Mouse (Mus musculus) liver, embryonic 14.5 days (tissue): Measurements from ENCODE around the gene Camk2d. TPM values are rescaled to one million over a fixed set of nuclear protein-coding genes. Genes with fewer than 3 reads are reported as not detected.

Experiments
- ATAC-seq: fragments of 200-750 bp; cut with Nextera tagmentation; 2 replicates; pipeline ENCODE4 v1.8.0; 2017; ENCODE audit warnings: moderate number of reproducible peaks, mild to moderate bottlenecking, moderate library complexity; ENCODE audit not compliant: insufficient read depth
- DNase-seq, 3 experiments: peaks; one replicate each; pipeline ENCODE4 v3.0.0-alpha.2; 2012 to 2013; ENCODE audit warnings: low read depth in 3 of 3, low spot score in 3 of 3
- H3K27ac ChIP-seq: fragments of 300-500 bp; sonication (generic); 2 replicates; pipeline ENCODE4 v1.5.1; 2014; ENCODE audit warnings: moderate library complexity, mild to moderate bottlenecking, control low read depth, inconsistent platforms
- H3K27me3 ChIP-seq: fragments of 300-500 bp; sonication (generic); 2 replicates; pipeline ENCODE4 v1.6.1; 2014; ENCODE audit warnings: mild to moderate bottlenecking, low read length, moderate library complexity; ENCODE audit not compliant: control insufficient read depth, insufficient read depth
- H3K36me3 ChIP-seq: fragments of 300-500 bp; sonication (generic); replicated peaks from 2 replicates; pipeline ENCODE4 v1.6.1; 2014; ENCODE audit warnings: low read depth; ENCODE audit not compliant: control insufficient read depth, insufficient read depth
- H3K4me1 ChIP-seq, 2 experiments: fragments of 200-500 bp in 1 of 2; fragments of 300-500 bp in 1 of 2; sonication (generic) in 1 of 2; replicated peaks; 2 replicates each; pipeline ENCODE4 v1.6.1; 2012 to 2014; ENCODE audit warnings: antibody characterized with exemption in 1 of 2, inconsistent platforms in 1 of 2, low read length in 1 of 2; ENCODE audit not compliant: control insufficient read depth in 2 of 2, insufficient read depth in 2 of 2
- H3K4me2 ChIP-seq: fragments of 300-500 bp; sonication (generic); 2 replicates; pipeline ENCODE4 v1.6.1; 2014; ENCODE audit warnings: low read depth, mild to moderate bottlenecking, control low read depth, moderate library complexity
- H3K4me3 ChIP-seq, 2 experiments: fragments of 200-500 bp in 1 of 2; fragments of 300-500 bp in 1 of 2; sonication (generic) in 1 of 2; 2 replicates each; pipeline ENCODE4 v1.5.1; 2012 to 2014; ENCODE audit warnings: low read depth in 2 of 2, low read length in 2 of 2, mild to moderate bottlenecking in 2 of 2, control low read depth in 1 of 2, inconsistent platforms in 1 of 2, moderate library complexity in 1 of 2; ENCODE audit not compliant: insufficient read depth in 1 of 2
- H3K9ac ChIP-seq: fragments of 300-500 bp; sonication (generic); replicated peaks from 2 replicates; pipeline ENCODE4 v1.6.1; 2014; ENCODE audit warnings: mild to moderate bottlenecking, control low read depth, moderate library complexity
- H3K9me3 ChIP-seq: fragments of 300-500 bp; sonication (generic); 2 replicates; pipeline ENCODE4 v1.6.1; 2016; ENCODE audit warnings: low read length, mixed read lengths; ENCODE audit not compliant: control insufficient read depth
- CTCF ChIP-seq: IDR thresholded peaks from 2 replicates; pipeline ENCODE4 v1.5.1; 2016; ENCODE audit warnings: antibody characterized with exemption, low read depth, control low read depth
- EP300 ChIP-seq: IDR thresholded peaks from 2 replicates; pipeline ENCODE4 v1.6.1; 2016; ENCODE audit warnings: antibody characterized with exemption, low read depth
- WGBS: fragments of 180-500 bp; shearing (Covaris S2); extraction: QIAGEN DNeasy Blood & Tissue Kit; methylation state at CpG from one replicate; pipeline ENCODE4 v1.1.7; 2014; ENCODE audit not compliant: insufficient replicate concordance; 5-methylcytosine and 5-hydroxymethylcytosine counted together
- polyA plus RNA-seq, 2 experiments: library from polyadenylated mRNA; depleted of rRNA in 1 of 2; stranded (reverse) in 1 of 2; unstranded in 1 of 2; fragments of >200 nt; fragmentation: Nextera tagmentation in 1 of 2; extraction: Ambion mirVana in 1 of 2; gene quantifications; 2 replicates each; pipeline versions ENCODE4 v1.2.1 to v1.2.3; 2012 to 2014

The Camk2d gene
- polyA plus RNA-seq, 2 experiments: 2.2 to 3.7 TPM

- no peaks in the 10 kb centered on the region for H3K27me3 ChIP-seq
- ATAC-seq (no peak), DNase-seq (no peak)
- 53% methylated on average over 10 of the region's 10 CpGs for WGBS
- no peaks in the 10 kb centered on the region for H3K9me3 ChIP-seq
- H3K36me3 ChIP-seq: no peaks in the 10 kb centered on the region
- no peak for TF ChIP-seq EP300
- no peak for TF ChIP-seq CTCF
- H3K4me3 ChIP-seq: no peak overlapping the region
- no peak overlapping the region for H3K4me2 ChIP-seq
- no peak overlapping the region for H3K9ac ChIP-seq
- no peaks in the 10 kb centered on the region for H3K4me1 ChIP-seq
- no peak overlapping the region for H3K27ac ChIP-seq
Measured at GRCm38 (mm10) chr3:126643071-126644010, 47.2 kb downstream of the Camk2d start.

DNA sequence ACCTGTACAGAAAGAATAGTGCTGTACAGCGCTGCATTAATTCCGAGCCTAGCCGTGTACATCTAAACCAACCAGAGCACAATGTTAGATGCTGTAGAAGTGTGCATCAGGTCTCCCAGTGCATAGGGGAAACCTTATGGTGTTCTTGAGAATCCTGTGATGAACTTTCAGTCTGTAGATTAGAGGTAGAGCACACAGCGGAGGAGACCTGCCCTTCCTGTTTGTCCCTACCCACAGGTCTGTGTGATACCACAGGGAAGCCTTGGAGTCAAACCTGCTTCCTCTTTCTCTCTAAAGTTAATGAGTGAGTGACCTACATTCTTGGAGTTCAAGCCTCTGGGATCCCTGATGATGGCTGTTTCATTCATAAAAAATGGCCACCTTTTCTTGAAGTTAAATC lies 54.2 kb downstream of the Camk2d start:
- H3K4me1 ChIP-seq: no peaks in the 10 kb centered on the region
- no peak overlapping the region for H3K4me2 ChIP-seq
- no peak for ATAC-seq
- no peaks in the 10 kb centered on the region for H3K36me3 ChIP-seq
- H3K4me3 ChIP-seq: no peak overlapping the region
- H3K9me3 ChIP-seq: no peaks in the 10 kb centered on the region
- DNase-seq: no peak
- no peak overlapping the region for H3K9ac ChIP-seq
- H3K27me3 ChIP-seq: no peaks in the 10 kb centered on the region
- TF ChIP-seq CTCF (no peak), EP300 (no peak)
- H3K27ac ChIP-seq: no peak overlapping the region
- 55% methylated on average over 4 of the region's 4 CpGs for WGBS

DNA sequence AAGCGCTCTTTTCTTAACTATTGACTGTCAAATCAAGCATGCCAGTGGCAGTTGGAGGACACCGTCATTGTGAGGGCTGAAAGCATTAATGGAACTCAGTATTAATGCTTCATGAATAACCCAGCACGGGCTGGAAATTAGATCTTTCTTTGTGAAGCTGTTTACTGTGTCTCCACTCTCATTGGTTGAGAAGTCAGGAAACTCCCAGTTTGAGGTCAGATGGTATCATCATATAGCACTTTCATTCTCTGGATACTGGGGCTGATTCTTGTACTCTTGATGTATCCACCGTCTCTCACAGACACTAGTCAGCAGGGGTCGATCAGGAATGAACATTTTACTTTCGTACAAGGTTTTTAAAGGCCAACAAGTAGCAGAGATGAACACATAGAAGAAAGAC lies 54.6 kb downstream of the Camk2d start:
- ATAC-seq (no peak), DNase-seq (no peak)
- 68% methylated on average over 6 of the region's 6 CpGs for WGBS
- H3K9me3 ChIP-seq: no peaks in the 10 kb centered on the region
- H3K4me1 ChIP-seq: no peaks in the 10 kb centered on the region
- H3K9ac ChIP-seq: no peak overlapping the region
- H3K4me2 ChIP-seq: no peak overlapping the region
- TF ChIP-seq EP300: no peak
- no peak for TF ChIP-seq CTCF
- H3K4me3 ChIP-seq: no peak overlapping the region
- H3K27ac ChIP-seq: no peak overlapping the region
- no peaks in the 10 kb centered on the region for H3K27me3 ChIP-seq
- no peaks in the 10 kb centered on the region for H3K36me3 ChIP-seq

DNA sequence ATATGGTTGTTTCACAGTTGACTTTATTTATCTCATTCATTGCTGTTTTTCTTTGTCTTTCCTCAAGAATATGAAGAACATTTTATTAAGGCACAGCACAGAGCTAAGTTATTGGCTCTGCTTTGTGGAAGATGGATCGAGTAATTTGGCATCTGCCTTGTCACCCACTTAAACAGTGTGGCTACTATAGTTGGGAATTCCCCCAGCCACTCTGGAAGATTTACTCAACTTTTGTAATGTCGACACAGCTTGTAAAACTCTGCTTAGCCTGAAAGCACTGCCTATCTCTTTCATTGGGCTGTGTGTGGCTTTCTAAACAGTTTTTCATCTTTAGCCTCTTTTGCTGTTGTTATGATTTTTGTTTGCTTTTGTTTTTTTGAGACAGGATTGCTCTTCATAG lies 56.3 kb downstream of the Camk2d start:
- no peak for ATAC-seq

DNA sequence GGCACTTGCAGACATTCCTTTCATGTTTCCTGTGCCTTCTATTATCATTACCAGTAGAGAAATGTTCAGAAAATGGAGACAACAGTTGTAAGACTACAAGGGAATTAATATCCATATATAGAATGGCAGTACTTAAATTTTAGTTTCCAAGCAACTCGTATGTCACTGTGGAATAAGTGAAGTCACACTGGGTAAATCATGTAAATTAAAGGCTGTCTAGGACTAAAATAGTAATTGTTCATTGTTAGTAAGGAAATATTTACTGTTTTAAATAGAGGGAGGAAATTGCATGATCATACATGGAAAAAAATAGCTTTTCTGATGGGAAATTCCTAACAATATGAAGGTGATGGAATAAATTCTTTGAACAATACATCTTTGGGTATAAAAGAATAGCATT lies 57.0 kb downstream of the Camk2d start:
- Histone ChIP-seq H3K36me3 (no peaks in the 10 kb centered on the region), H3K4me3 (no peak overlapping the region), H3K9me3 (no peaks in the 10 kb centered on the region), H3K4me1 (no peaks in the 10 kb centered on the region), H3K9ac (no peak overlapping the region), H3K4me2 (no peak overlapping the region), H3K27me3 (no peaks in the 10 kb centered on the region), H3K27ac (no peak overlapping the region)
- DNase-seq: no peak
- WGBS: 59% methylated on average over 1 of the region's 1 CpGs
- no peak for TF ChIP-seq EP300
- TF ChIP-seq CTCF: no peak
- no peak for ATAC-seq

More for the DNA sequence above, 56.3 kb downstream of the Camk2d start:
- no peaks in the 10 kb centered on the region for H3K9me3 ChIP-seq
- H3K9ac ChIP-seq: no peak overlapping the region
- no peaks in the 10 kb centered on the region for H3K27me3 ChIP-seq
- no peak for TF ChIP-seq CTCF
- TF ChIP-seq EP300: no peak
- DNase-seq: no peak
- H3K27ac ChIP-seq: no peak overlapping the region
- H3K4me1 ChIP-seq: no peaks in the 10 kb centered on the region
- 57% methylated on average over 2 of the region's 2 CpGs for WGBS
- no peak overlapping the region for H3K4me2 ChIP-seq
- no peak overlapping the region for H3K4me3 ChIP-seq
- no peaks in the 10 kb centered on the region for H3K36me3 ChIP-seq
